Mouse (Mus musculus) heart, adult 2 months (tissue): ENCODE results near the gene Rfc3. TPM values are rescaled to one million over a fixed set of nuclear protein-coding genes. Genes with fewer than 3 reads are reported as not detected.
"Not testable (repeated sequence)": the region's sequence is repeated elsewhere in the genome, so short reads cannot be mapped to it uniquely, and the experiment has no call there.

Experiments used
- DNase-seq, 2 experiments: peaks; one replicate each; pipeline ENCODE4 v3.0.0; 2021
- H3K27ac ChIP-seq: fragments of 200-600 bp; 2 replicates; pipeline ENCODE4 v1.8.1; 2022
- H3K27me3 ChIP-seq: fragments of 200-500 bp; 2 replicates; pipeline ENCODE4 v1.6.1; 2012; ENCODE audit warnings: mild to moderate bottlenecking, low read length, inconsistent platforms, mixed read lengths; ENCODE audit not compliant: control insufficient read depth, insufficient read depth
- H3K36me3 ChIP-seq: fragments of 200-500 bp; 2 replicates; pipeline ENCODE4 v1.6.1; 2012; ENCODE audit warnings: low read length, inconsistent platforms; ENCODE audit not compliant: control insufficient read depth, insufficient read depth
- H3K4me1 ChIP-seq: fragments of 200-500 bp; 2 replicates; pipeline ENCODE4 v1.6.1; 2011; ENCODE audit warnings: low read length; ENCODE audit not compliant: control insufficient read depth, insufficient read depth
- H3K4me3 ChIP-seq: fragments of 200-600 bp; 2 replicates; pipeline ENCODE4 v1.8.1; 2022
- H3K79me2 ChIP-seq: fragments of 200-500 bp; replicated peaks from 2 replicates; pipeline ENCODE4 v1.6.1; 2012; ENCODE audit warnings: mild to moderate bottlenecking, inconsistent platforms, low read length, moderate library complexity, mixed read lengths; ENCODE audit not compliant: control insufficient read depth, insufficient read depth
- H3K9ac ChIP-seq: fragments of 200-500 bp; 2 replicates; pipeline ENCODE4 v1.6.1; 2012; ENCODE audit warnings: low read depth, mild to moderate bottlenecking, control low read depth, inconsistent platforms, low read length, mixed read lengths
- CTCF ChIP-seq: fragments of 200-600 bp; IDR thresholded peaks from 2 replicates; pipeline ENCODE4 v1.8.1; 2022; ENCODE audit warnings: antibody characterized with exemption, mild to moderate bottlenecking, moderate library complexity
- EP300 ChIP-seq: fragments of 200-500 bp; IDR thresholded peaks from 2 replicates; pipeline ENCODE4 v1.6.1; 2011; ENCODE audit warnings: low read depth, low read length, control low read depth; ENCODE audit not compliant: insufficient read depth
- POLR2A ChIP-seq: fragments of 200-500 bp; IDR thresholded peaks from 2 replicates; pipeline ENCODE4 v1.6.1; 2011; ENCODE audit warnings: mild to moderate bottlenecking, low read depth, low read length, control low read depth; ENCODE audit not compliant: insufficient read depth
- WGBS: fragments of 180-500 bp; shearing (Covaris S2); methylation state at CpG from one replicate; pipeline ENCODE4 v1.1.7; 2018; 5-methylcytosine and 5-hydroxymethylcytosine counted together
- intact Hi-C: fragments of 180-260 bp; cut with DNase I; formaldehyde crosslinking; loops from one replicate; pipeline ENCODE4 v1.15.1; 2025
- long read RNA-seq: library from polyadenylated mRNA; stranded (forward); transcript quantifications from one replicate; pipeline ENCODE4 v2.0.0, GENCODE M21; 2021
- polyA plus RNA-seq: library from polyadenylated mRNA; depleted of rRNA; stranded (reverse); fragments of >200 nt; gene quantifications from 2 replicates; pipeline ENCODE4 v1.2.3, GENCODE M21; 2012; rRNA removed
- total RNA-seq, 2 experiments: library from RNA; stranded (reverse); gene quantifications; 2 replicates each; pipeline ENCODE4 v1.2.3; 2021

Gene Rfc3
- total RNA-seq (1 to 10 TPM; 2.6 to 3.6 TPM), polyA plus RNA-seq (3.7 and 4.8 TPM in 2 replicates)
- long read RNA-seq, partial matches to known transcripts, result 1 of 2 reads
- long read RNA-seq, other reads (novel, unspliced or antisense), result 0 of 2 reads

GRCm38 (mm10) chr5:151650700-151651410 is at the start of gene Rfc3:
TSS of gene Rfc3 (minus strand) at chr5:151651242.
- intact Hi-C loops, result no loop called here

GRCm38 (mm10) chr5:151693636-151694035 is 42.6 kb upstream of the Rfc3 start:
- H3K9ac ChIP-seq, H3K27me3 ChIP-seq, H3K79me2 ChIP-seq, intact Hi-C loops, H3K36me3 ChIP-seq, DNase-seq, H3K4me1 ChIP-seq, H3K4me3 ChIP-seq, H3K27ac ChIP-seq: not testable (repeated sequence)
- 92% methylated on average over 13 of the region's 13 CpGs for WGBS

More at GRCm38 (mm10) chr5:151650700-151651410, at the start of gene Rfc3:
- Histone ChIP-seq H3K79me2 (no peaks in the 10 kb centered on the region), H3K27me3 (no peaks in the 10 kb centered on the region), H3K4me1 (no peaks in the 10 kb centered on the region), H3K27ac (peak within 1 kb of the TSS; percentile 70), H3K36me3 (no peaks in the 10 kb centered on the region), H3K4me3 (peak within 1 kb of the TSS; percentile 73), H3K9ac (peak within 1 kb of the TSS; percentile 60)
- DNase-seq, result peak; percentile 94 to 96
- TF ChIP-seq POLR2A, result peak; percentile 47
- no peak; the same call in 1 of the 2 replicates for TF ChIP-seq CTCF
- peak; percentile 32; the same call in 1 of the 2 replicates for TF ChIP-seq EP300
- WGBS, result 2% methylated on average over 42 of the region's 42 CpGs

- intact Hi-C loops, result no loop called here
- H3K79me2 ChIP-seq, result no peaks in the 10 kb centered on the region
- no peak overlapping the region for H3K9ac ChIP-seq
- DNase-seq, result peak; percentile 75 to 79
- TF ChIP-seq EP300 (0 out of 2 replicates have a peak, but pooled peaks have one; percentile 14), POLR2A (no peak), CTCF (peak; percentile 75)
- no peaks in the 10 kb centered on the region for H3K4me1 ChIP-seq
- no peak overlapping the region for H3K4me3 ChIP-seq
- H3K36me3 ChIP-seq, result no peaks in the 10 kb centered on the region
- H3K27ac ChIP-seq, result no peak overlapping the region
- no peaks in the 10 kb centered on the region for H3K27me3 ChIP-seq
- 22% methylated on average over 15 of the region's 15 CpGs for WGBS
Measured at GRCm38 (mm10) chr5:151686606-151687525, 35.8 kb upstream of the Rfc3 start.

- 90% methylated on average over 4 of the region's 4 CpGs for WGBS
- intact Hi-C loops, result no loop called here
- H3K79me2 ChIP-seq, result no peaks in the 10 kb centered on the region
- H3K4me3 ChIP-seq, result no peak overlapping the region
- no peak overlapping the region for H3K9ac ChIP-seq
- no peak overlapping the region for H3K27ac ChIP-seq
- H3K36me3 ChIP-seq, result no peaks in the 10 kb centered on the region
- TF ChIP-seq EP300, result no peak
- no peak for TF ChIP-seq CTCF
- no peak for TF ChIP-seq POLR2A
- DNase-seq, result no peak
- no peaks in the 10 kb centered on the region for H3K27me3 ChIP-seq
- H3K4me1 ChIP-seq, result no peaks in the 10 kb centered on the region
Measured at GRCm38 (mm10) chr5:151662207-151662606, 11.2 kb upstream of the Rfc3 start.

- H3K9ac ChIP-seq, result no peak overlapping the region
Measured at GRCm38 (mm10) chr5:151651411-151651784, 356 bp upstream of the Rfc3 start.

GRCm38 (mm10) chr5:151644845-151645244 is 6.2 kb downstream of the Rfc3 start:
- Histone ChIP-seq H3K4me3 (no peak overlapping the region), H3K9ac (no peak overlapping the region), H3K4me1 (no peaks in the 10 kb centered on the region), H3K27me3 (no peaks in the 10 kb centered on the region), H3K36me3 (no peaks in the 10 kb centered on the region), H3K27ac (no peak overlapping the region), H3K79me2 (no peaks in the 10 kb centered on the region)
- TF ChIP-seq EP300 (no peak), CTCF (peak; percentile 57), POLR2A (no peak)
- intact Hi-C loops, result no loop called here
- no peak for DNase-seq
- WGBS, result 92% methylated on average over 7 of the region's 7 CpGs

More at GRCm38 (mm10) chr5:151651411-151651784, 356 bp upstream of the Rfc3 start:
- no peak for DNase-seq
- peak overlapping the region; percentile 73 for H3K4me3 ChIP-seq
- H3K36me3 ChIP-seq, result no peaks in the 10 kb centered on the region
- WGBS, result 68% methylated on average over 3 of the region's 3 CpGs
- TF ChIP-seq POLR2A, result no peak
- no peak for TF ChIP-seq EP300
- no peak for TF ChIP-seq CTCF
- H3K27ac ChIP-seq, result peak overlapping the region; percentile 70
- H3K27me3 ChIP-seq, result no peaks in the 10 kb centered on the region
- H3K4me1 ChIP-seq, result no peaks in the 10 kb centered on the region
- H3K79me2 ChIP-seq, result no peaks in the 10 kb centered on the region
- intact Hi-C loops, result no loop called here
